Mouse (Mus musculus): ENCODE results near the gene Gins2. TPM values are rescaled to one million over a fixed set of nuclear protein-coding genes. Genes with fewer than 3 reads are reported as not detected.

Gene Gins2
- polyA plus RNA-seq, 2 experiments = 37.5 to 63.4 TPM

- no peak overlapping the region for H3K9ac ChIP-seq (replicated peaks)
- H3K27me3 ChIP-seq (ENCODE audit: control insufficient read depth, insufficient read depth, low read length) = no peaks in the 10 kb centered on the region
- TF ChIP-seq CTCF (IDR thresholded peaks at IDR 0.05; ENCODE audit: low read depth) (peak; percentile 20; the same call in 1 of the 2 replicates), EP300 (IDR thresholded peaks at IDR 0.05; ENCODE audit: low read depth) (no peak)
- H3K4me1 ChIP-seq (replicated peaks; ENCODE audit: control insufficient read depth in 2 of 2, insufficient read depth in 2 of 2, low read length in 1 of 2) = no peaks in the 10 kb centered on the region
- DNase-seq (ENCODE audit: low read depth in 3 of 3, low spot score in 3 of 3) = no peak
- no peak overlapping the region for H3K4me3 ChIP-seq (ENCODE audit: insufficient read depth in 1 of 2, low read depth in 2 of 2, low read length in 2 of 2)
- no peak overlapping the region for H3K4me2 ChIP-seq (ENCODE audit: low read depth)
- WGBS (ENCODE audit: insufficient replicate concordance) = 74% methylated on average over 21 of the region's 21 CpGs
- H3K36me3 ChIP-seq (replicated peaks; ENCODE audit: control insufficient read depth, insufficient read depth, low read depth) = peaks cover 99% of the 10 kb centered on the region
- no peak for ATAC-seq (ENCODE audit: insufficient read depth)
- H3K27ac ChIP-seq = no peak overlapping the region
- H3K9me3 ChIP-seq (ENCODE audit: control insufficient read depth, low read length) = no peaks in the 10 kb centered on the region
These were observed 16.6 kb downstream of the Gins2 start for GRCm38 (mm10) chr8:120572534-120572933.

- Histone ChIP-seq H3K9me3 (ENCODE audit: control insufficient read depth, low read length) (no peaks in the 10 kb centered on the region), H3K9ac (replicated peaks) (no peak overlapping the region), H3K4me2 (ENCODE audit: low read depth) (no peak overlapping the region), H3K4me1 (replicated peaks; ENCODE audit: control insufficient read depth in 2 of 2, insufficient read depth in 2 of 2, low read length in 1 of 2) (no peaks in the 10 kb centered on the region), H3K27ac (no peak overlapping the region), H3K4me3 (ENCODE audit: insufficient read depth in 1 of 2, low read depth in 2 of 2, low read length in 2 of 2) (no peak overlapping the region), H3K27me3 (ENCODE audit: control insufficient read depth, insufficient read depth, low read length) (no peaks in the 10 kb centered on the region), H3K36me3 (replicated peaks; ENCODE audit: control insufficient read depth, insufficient read depth, low read depth) (peaks cover 99% of the 10 kb centered on the region)
- TF ChIP-seq CTCF (IDR thresholded peaks at IDR 0.05; ENCODE audit: low read depth) = no peak
- no peak for TF ChIP-seq EP300 (IDR thresholded peaks at IDR 0.05; ENCODE audit: low read depth)
- WGBS (ENCODE audit: insufficient replicate concordance) = 87% methylated on average over 8 of the region's 8 CpGs
- no peak for ATAC-seq (ENCODE audit: insufficient read depth)
- DNase-seq (ENCODE audit: low read depth in 3 of 3, low spot score in 3 of 3) = no peak
These were observed 17.5 kb downstream of the Gins2 start for GRCm38 (mm10) chr8:120571561-120571960.

- DNase-seq (ENCODE audit: low read depth in 3 of 3, low spot score in 3 of 3) = peak in 2 of 3 experiments; percentile 24 to 50
- Histone ChIP-seq H3K4me1 (replicated peaks; ENCODE audit: control insufficient read depth in 2 of 2, insufficient read depth in 2 of 2, low read length in 1 of 2) (no peaks in the 10 kb centered on the region), H3K9me3 (ENCODE audit: control insufficient read depth, low read length) (no peaks in the 10 kb centered on the region), H3K27me3 (ENCODE audit: control insufficient read depth, insufficient read depth, low read length) (no peaks in the 10 kb centered on the region), H3K27ac (no peak overlapping the region), H3K9ac (replicated peaks) (no peak overlapping the region), H3K36me3 (replicated peaks; ENCODE audit: control insufficient read depth, insufficient read depth, low read depth) (peaks cover 99% of the 10 kb centered on the region), H3K4me2 (ENCODE audit: low read depth) (no peak overlapping the region), H3K4me3 (ENCODE audit: insufficient read depth in 1 of 2, low read depth in 2 of 2, low read length in 2 of 2) (no peak overlapping the region)
- WGBS (ENCODE audit: insufficient replicate concordance) = 65% methylated on average over 13 of the region's 13 CpGs
- peak; percentile 97 for TF ChIP-seq CTCF (IDR thresholded peaks at IDR 0.05; ENCODE audit: low read depth)
- no peak for TF ChIP-seq EP300 (IDR thresholded peaks at IDR 0.05; ENCODE audit: low read depth)
- ATAC-seq (ENCODE audit: insufficient read depth) = no peak
These were observed 19.0 kb downstream of the Gins2 start for GRCm38 (mm10) chr8:120569939-120570715.

GRCm38 (mm10) chr8:120569123-120569522, 20.0 kb downstream of the Gins2 start:
- Histone ChIP-seq H3K4me3 (ENCODE audit: insufficient read depth in 1 of 2, low read depth in 2 of 2, low read length in 2 of 2) (no peak overlapping the region), H3K27me3 (ENCODE audit: control insufficient read depth, insufficient read depth, low read length) (no peaks in the 10 kb centered on the region), H3K4me2 (ENCODE audit: low read depth) (no peak overlapping the region), H3K4me1 (replicated peaks; ENCODE audit: control insufficient read depth in 2 of 2, insufficient read depth in 2 of 2, low read length in 1 of 2) (no peaks in the 10 kb centered on the region), H3K9me3 (ENCODE audit: control insufficient read depth, low read length) (no peaks in the 10 kb centered on the region), H3K9ac (replicated peaks) (no peak overlapping the region), H3K27ac (no peak overlapping the region), H3K36me3 (replicated peaks; ENCODE audit: control insufficient read depth, insufficient read depth, low read depth) (peaks cover 97% of the 10 kb centered on the region)
- 88% methylated on average over 17 of the region's 17 CpGs for WGBS (ENCODE audit: insufficient replicate concordance)
- DNase-seq (ENCODE audit: low read depth in 3 of 3, low spot score in 3 of 3) (no peak), ATAC-seq (ENCODE audit: insufficient read depth) (no peak)
- no peak for TF ChIP-seq EP300 (IDR thresholded peaks at IDR 0.05; ENCODE audit: low read depth)
- no peak for TF ChIP-seq CTCF (IDR thresholded peaks at IDR 0.05; ENCODE audit: low read depth)

- H3K4me2 ChIP-seq (ENCODE audit: low read depth) = no peak overlapping the region
- peaks cover 94% of the 10 kb centered on the region for H3K36me3 ChIP-seq (replicated peaks; ENCODE audit: control insufficient read depth, insufficient read depth, low read depth)
- no peak for DNase-seq (ENCODE audit: low read depth in 3 of 3, low spot score in 3 of 3)
- H3K9ac ChIP-seq (replicated peaks) = no peak overlapping the region
- no peak for TF ChIP-seq CTCF (IDR thresholded peaks at IDR 0.05; ENCODE audit: low read depth)
- TF ChIP-seq EP300 (IDR thresholded peaks at IDR 0.05; ENCODE audit: low read depth) = no peak
- H3K27me3 ChIP-seq (ENCODE audit: control insufficient read depth, insufficient read depth, low read length) = no peaks in the 10 kb centered on the region
- H3K27ac ChIP-seq = no peak overlapping the region
- 0 out of 4 replicates have a peak, but pooled peaks cover 0 to 3% of the 10 kb centered on the region in 2 experiments for H3K4me1 ChIP-seq (replicated peaks; ENCODE audit: control insufficient read depth in 2 of 2, insufficient read depth in 2 of 2, low read length in 1 of 2)
- no peak overlapping the region for H3K4me3 ChIP-seq (ENCODE audit: insufficient read depth in 1 of 2, low read depth in 2 of 2, low read length in 2 of 2)
- ATAC-seq (ENCODE audit: insufficient read depth) = no peak
- H3K9me3 ChIP-seq (ENCODE audit: control insufficient read depth, low read length) = no peaks in the 10 kb centered on the region
- WGBS (ENCODE audit: insufficient replicate concordance) = 96% methylated on average over 37 of the region's 37 CpGs
These were observed 20.8 kb downstream of the Gins2 start for GRCm38 (mm10) chr8:120568164-120568798.

All from liver, embryonic 14.5 days (tissue).